Mouse (Mus musculus) ES-Bruce4 (cell line): ENCODE data around the gene Topors. TPM values are rescaled to one million over a fixed set of nuclear protein-coding genes. Genes with fewer than 3 reads are reported as not detected.

ENCODE experiments used
- H3K27ac ChIP-seq: 2 replicates; pipeline ENCODE4 v1.5.1; 2012; ENCODE audit warnings: low read length, inconsistent platforms; ENCODE audit not compliant: insufficient read depth
- H3K27me3 ChIP-seq: 2 replicates; pipeline ENCODE4 v1.6.1; 2012; ENCODE audit warnings: mild to moderate bottlenecking, low read length, inconsistent platforms; ENCODE audit not compliant: control insufficient read depth, poor library complexity, insufficient read depth, severe bottlenecking
- H3K36me3 ChIP-seq: 2 replicates; pipeline ENCODE4 v1.6.1; 2012; ENCODE audit warnings: inconsistent platforms, mild to moderate bottlenecking, low read length, moderate library complexity; ENCODE audit not compliant: control insufficient read depth, poor library complexity, insufficient read depth, severe bottlenecking
- H3K4me1 ChIP-seq: one replicate; pipeline ENCODE4 v1.8.1; 2011; ENCODE audit warnings: low read length; ENCODE audit not compliant: control insufficient read depth, insufficient read depth
- H3K4me3 ChIP-seq: 2 replicates; pipeline ENCODE4 v1.5.1; 2011; ENCODE audit warnings: low read depth, mild to moderate bottlenecking, low read length
- H3K9ac ChIP-seq: 2 replicates; pipeline ENCODE4 v1.6.1; 2012; ENCODE audit warnings: low read depth, mild to moderate bottlenecking, inconsistent platforms; ENCODE audit not compliant: poor library complexity, severe bottlenecking
- H3K9me3 ChIP-seq: replicated peaks from 2 replicates; pipeline ENCODE4 v1.6.1; 2012; ENCODE audit warnings: mild to moderate bottlenecking, low read length, inconsistent platforms; ENCODE audit not compliant: control insufficient read depth, poor library complexity, insufficient read depth, severe bottlenecking
- CTCF ChIP-seq: IDR thresholded peaks from one replicate; pipeline ENCODE4 v1.8.1; 2011; ENCODE audit warnings: low read depth, low read length
- EP300 ChIP-seq: IDR thresholded peaks from 2 replicates; pipeline ENCODE4 v1.6.1; 2011; ENCODE audit warnings: low read depth, low read length; ENCODE audit not compliant: insufficient read depth
- POLR2A ChIP-seq: IDR thresholded peaks from one replicate; pipeline ENCODE4 v1.8.1; 2011; ENCODE audit warnings: low read length; ENCODE audit not compliant: insufficient read depth
- polyA plus RNA-seq: library from polyadenylated mRNA; stranded (reverse); fragments of >200 nt; gene quantifications from 2 replicates; pipeline ENCODE4 v1.2.4, GENCODE M21; 2011; ENCODE audit warnings: low read depth; ENCODE audit not compliant: missing spikeins, insufficient read depth, insufficient read length

Gene Topors
- polyA plus RNA-seq, 1 experiment: 62.2 TPM

- H3K9me3 ChIP-seq: no peaks in the 10 kb centered on the region
- H3K27ac ChIP-seq: peak overlapping the region; percentile 57
Measured at GRCm38 (mm10) chr4:40234256-40234655, 35.4 kb downstream of the Topors start.

GRCm38 (mm10) chr4:40233062-40233664, 36.5 kb downstream of the Topors start:
- H3K27me3 ChIP-seq: no peaks in the 10 kb centered on the region
- no peaks in the 10 kb centered on the region for H3K36me3 ChIP-seq
- peak overlapping the region; percentile 46; the same call in 1 of the 2 replicates for H3K27ac ChIP-seq
- TF ChIP-seq EP300 (no peak), POLR2A (no peak), CTCF (peak; percentile 36)
- no peak overlapping the region for H3K9ac ChIP-seq
- no peak overlapping the region for H3K4me3 ChIP-seq
- no peaks in the 10 kb centered on the region for H3K9me3 ChIP-seq
- H3K4me1 ChIP-seq: peaks cover 2% of the 10 kb centered on the region

More at GRCm38 (mm10) chr4:40234256-40234655, 35.4 kb downstream of the Topors start:
- Histone ChIP-seq H3K36me3 (no peaks in the 10 kb centered on the region), H3K4me1 (peaks cover 2% of the 10 kb centered on the region), H3K9ac (peak overlapping the region; percentile 45; the same call in 1 of the 2 replicates), H3K27me3 (no peaks in the 10 kb centered on the region), H3K4me3 (peak overlapping the region; percentile 16; the same call in 1 of the 2 replicates)
- TF ChIP-seq POLR2A (no peak), EP300 (peak; percentile 79)

- H3K36me3 ChIP-seq: no peaks in the 10 kb centered on the region
- no peaks in the 10 kb centered on the region for H3K27me3 ChIP-seq
- no peaks in the 10 kb centered on the region for H3K9me3 ChIP-seq
- H3K4me1 ChIP-seq: peaks cover 5% of the 10 kb centered on the region
- no peak overlapping the region for H3K4me3 ChIP-seq
- TF ChIP-seq CTCF (no peak), EP300 (no peak), POLR2A (no peak)
- no peak overlapping the region for H3K27ac ChIP-seq
- no peak overlapping the region for H3K9ac ChIP-seq
Measured at GRCm38 (mm10) chr4:40229723-40230122, 39.9 kb downstream of the Topors start.

- Histone ChIP-seq H3K9me3 (no peaks in the 10 kb centered on the region), H3K4me3 (peak overlapping the region; percentile 37), H3K27me3 (no peaks in the 10 kb centered on the region), H3K4me1 (peaks cover 3% of the 10 kb centered on the region), H3K9ac (peak overlapping the region; percentile 47; the same call in 1 of the 2 replicates), H3K27ac (peak overlapping the region; percentile 92), H3K36me3 (no peaks in the 10 kb centered on the region)
- TF ChIP-seq EP300 (no peak), CTCF (no peak), POLR2A (no peak)
Measured at GRCm38 (mm10) chr4:40227886-40228285, 41.8 kb downstream of the Topors start.

- Histone ChIP-seq H3K4me1 (peaks cover 3% of the 10 kb centered on the region), H3K36me3 (no peaks in the 10 kb centered on the region), H3K4me3 (no peak overlapping the region), H3K9me3 (no peaks in the 10 kb centered on the region), H3K27me3 (no peaks in the 10 kb centered on the region), H3K9ac (peak overlapping the region; percentile 47; the same call in 1 of the 2 replicates), H3K27ac (peak overlapping the region; percentile 92)
- TF ChIP-seq POLR2A (no peak), EP300 (peak; percentile 41; the same call in 1 of the 2 replicates)
Measured at GRCm38 (mm10) chr4:40227131-40227530, 42.5 kb downstream of the Topors start.

- Histone ChIP-seq H3K9me3 (no peaks in the 10 kb centered on the region), H3K27me3 (no peaks in the 10 kb centered on the region), H3K4me3 (no peak overlapping the region), H3K9ac (no peak overlapping the region), H3K27ac (no peak overlapping the region), H3K36me3 (no peaks in the 10 kb centered on the region), H3K4me1 (peaks cover 6% of the 10 kb centered on the region)
- TF ChIP-seq EP300: no peak
- TF ChIP-seq POLR2A: no peak
- TF ChIP-seq CTCF: no peak
Measured at GRCm38 (mm10) chr4:40226095-40226494, 43.6 kb downstream of the Topors start.
